Mouse (Mus musculus) bone marrow, adult 2 months (tissue): ENCODE results near the gene Nid1. TPM values are rescaled to one million over a fixed set of nuclear protein-coding genes. Genes with fewer than 3 reads are reported as not detected.

Source experiments
- H3K27ac ChIP-seq: fragments of 200-500 bp; 2 replicates; pipeline ENCODE4 v1.5.1; 2012; ENCODE audit warnings: low read depth, mild to moderate bottlenecking, control low read depth, inconsistent platforms, low read length; ENCODE audit not compliant: control insufficient read depth, poor library complexity, insufficient read depth
- H3K4me1 ChIP-seq: fragments of 200-500 bp; 2 replicates; pipeline ENCODE4 v1.6.1; 2011; ENCODE audit warnings: low read length; ENCODE audit not compliant: control insufficient read depth, insufficient read depth
- H3K4me3 ChIP-seq: fragments of 200-500 bp; replicated peaks from 2 replicates; pipeline ENCODE3; 2011; ENCODE audit warnings: mild to moderate bottlenecking, low read depth, low read length, control low read depth; ENCODE audit not compliant: control insufficient read depth
- CTCF ChIP-seq: fragments of 200-500 bp; IDR thresholded peaks from 2 replicates; pipeline ENCODE4 v1.5.1; 2011; ENCODE audit warnings: low read length, control low read depth; ENCODE audit not compliant: control insufficient read depth, insufficient read depth
- POLR2A ChIP-seq: fragments of 200-500 bp; IDR thresholded peaks from 2 replicates; pipeline ENCODE4 v1.6.1; 2011; ENCODE audit warnings: low read depth, mild to moderate bottlenecking, control low read depth, low read length, borderline replicate concordance; ENCODE audit not compliant: control insufficient read depth
- WGBS: fragments of 180-500 bp; shearing (Covaris S2); methylation state at CpG from one replicate; pipeline ENCODE4 v1.1.7; 2018; 5-methylcytosine and 5-hydroxymethylcytosine counted together
- polyA plus RNA-seq: library from polyadenylated mRNA; stranded (reverse); fragments of >200 nt; gene quantifications from 2 replicates; pipeline ENCODE4 v1.2.4, GENCODE M21; 2011; ENCODE audit warnings: low replicate concordance; ENCODE audit not compliant: missing spikeins, insufficient read depth, insufficient read length

Gene Nid1
- polyA plus RNA-seq, 1 experiment: 5.5 TPM

GRCm38 (mm10) chr13:13474991-13475390, 37.6 kb downstream of the Nid1 start:
- no peak overlapping the region for H3K27ac ChIP-seq
- 58% methylated on average over 2 of the region's 2 CpGs for WGBS
- no peak overlapping the region for H3K4me3 ChIP-seq
- no peak for TF ChIP-seq CTCF
- no peak for TF ChIP-seq POLR2A
- H3K4me1 ChIP-seq: peaks cover 1% of the 10 kb centered on the region; the same call in 1 of the 2 replicates

- Histone ChIP-seq H3K27ac (no peak overlapping the region), H3K4me3 (no peak overlapping the region), H3K4me1 (peaks cover 1% of the 10 kb centered on the region; the same call in 1 of the 2 replicates)
- 80% methylated on average over 2 of the region's 2 CpGs for WGBS
- no peak for TF ChIP-seq POLR2A
- no peak for TF ChIP-seq CTCF
Observed at GRCm38 (mm10) chr13:13476568-13476967, 39.2 kb downstream of the Nid1 start.

DNA sequence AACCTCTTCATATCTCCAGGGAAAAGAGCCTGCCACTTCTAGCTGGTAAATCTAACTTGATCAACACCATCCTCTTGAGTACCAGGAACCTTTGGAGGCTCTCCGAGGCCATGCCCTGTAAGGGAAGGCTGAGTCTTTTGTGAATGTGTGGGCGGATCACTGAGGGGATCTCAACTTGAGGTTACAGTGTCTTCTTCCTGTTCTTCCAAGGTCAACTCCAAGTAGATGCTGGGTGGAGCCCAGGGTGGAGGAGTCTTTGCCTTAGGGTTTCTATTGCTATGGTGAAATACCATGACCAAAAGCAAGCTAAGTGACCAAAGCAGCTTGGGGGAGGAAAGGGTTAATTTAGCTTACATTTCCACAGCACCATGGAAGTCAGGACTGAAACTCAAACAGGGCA, 39.7 kb downstream of the Nid1 start:
- Histone ChIP-seq H3K4me3 (no peak overlapping the region), H3K27ac (no peak overlapping the region), H3K4me1 (peaks cover 1% of the 10 kb centered on the region; the same call in 1 of the 2 replicates)
- TF ChIP-seq CTCF: no peak
- TF ChIP-seq POLR2A: no peak
- 79% methylated on average over 2 of the region's 2 CpGs for WGBS

GRCm38 (mm10) chr13:13479986-13480385, 42.6 kb downstream of the Nid1 start:
- no peak overlapping the region for H3K27ac ChIP-seq
- WGBS: 60% methylated on average over 2 of the region's 2 CpGs
- peaks cover 5% of the 10 kb centered on the region for H3K4me1 ChIP-seq
- TF ChIP-seq CTCF: no peak
- TF ChIP-seq POLR2A: no peak
- H3K4me3 ChIP-seq: no peak overlapping the region

GRCm38 (mm10) chr13:13481033-13481432, 43.7 kb downstream of the Nid1 start:
- WGBS: 70% methylated on average over 5 of the region's 5 CpGs
- no peak for TF ChIP-seq CTCF
- no peak for TF ChIP-seq POLR2A

DNA sequence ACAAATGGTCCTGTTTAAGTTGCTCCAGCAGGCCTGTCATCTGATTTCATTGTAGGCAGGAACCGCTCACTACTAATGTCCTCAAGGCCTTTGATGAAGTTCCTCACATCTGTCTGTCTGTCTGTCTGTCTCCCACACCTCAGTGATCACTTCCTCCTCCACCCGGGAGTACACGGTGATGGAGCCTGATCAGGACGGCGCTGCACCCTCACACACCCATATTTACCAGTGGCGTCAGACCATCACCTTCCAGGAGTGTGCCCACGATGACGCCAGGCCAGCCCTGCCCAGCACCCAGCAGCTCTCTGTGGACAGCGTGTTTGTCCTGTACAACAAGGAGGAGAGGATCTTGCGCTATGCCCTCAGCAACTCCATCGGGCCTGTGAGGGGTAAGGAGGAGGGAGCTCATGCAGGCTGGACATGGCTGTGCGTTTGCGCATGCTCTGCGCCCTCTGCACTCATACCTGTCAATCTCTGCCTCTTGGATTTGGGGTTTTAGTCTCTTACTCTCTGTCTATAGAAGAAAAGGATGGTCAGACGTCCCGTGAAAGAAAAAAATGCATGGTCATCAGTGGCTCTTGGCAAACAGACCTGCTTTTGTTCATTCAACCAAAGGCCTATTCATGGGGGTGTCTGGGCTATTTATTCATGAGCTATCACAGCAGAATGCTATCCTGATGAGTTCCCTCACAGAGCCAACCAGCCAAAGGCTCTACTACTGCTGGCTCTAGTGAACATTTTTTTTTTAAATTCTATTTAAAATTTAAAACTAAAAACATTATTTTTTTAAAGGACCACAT, 44.7 kb downstream of the Nid1 start:
- peaks cover 5% of the 10 kb centered on the region for H3K4me1 ChIP-seq
- TF ChIP-seq POLR2A: no peak
- no peak for TF ChIP-seq CTCF

More at GRCm38 (mm10) chr13:13481033-13481432, 43.7 kb downstream of the Nid1 start:
- no peak overlapping the region for H3K4me3 ChIP-seq
- no peak overlapping the region for H3K27ac ChIP-seq
- peaks cover 5% of the 10 kb centered on the region for H3K4me1 ChIP-seq

GRCm38 (mm10) chr13:13484351-13484751, 47.0 kb downstream of the Nid1 start:
- Histone ChIP-seq H3K4me1 (peaks cover 5% of the 10 kb centered on the region), H3K4me3 (no peak overlapping the region), H3K27ac (no peak overlapping the region)
- no peak for TF ChIP-seq CTCF
- TF ChIP-seq POLR2A: no peak
- 64% methylated on average over 7 of the region's 7 CpGs for whole genome bisulfite sequencing

More for the DNA sequence above, 44.7 kb downstream of the Nid1 start:
- H3K4me3 ChIP-seq: no peak overlapping the region
- 88% methylated on average over 16 of the region's 16 CpGs for WGBS
- H3K27ac ChIP-seq: no peak overlapping the region

DNA sequence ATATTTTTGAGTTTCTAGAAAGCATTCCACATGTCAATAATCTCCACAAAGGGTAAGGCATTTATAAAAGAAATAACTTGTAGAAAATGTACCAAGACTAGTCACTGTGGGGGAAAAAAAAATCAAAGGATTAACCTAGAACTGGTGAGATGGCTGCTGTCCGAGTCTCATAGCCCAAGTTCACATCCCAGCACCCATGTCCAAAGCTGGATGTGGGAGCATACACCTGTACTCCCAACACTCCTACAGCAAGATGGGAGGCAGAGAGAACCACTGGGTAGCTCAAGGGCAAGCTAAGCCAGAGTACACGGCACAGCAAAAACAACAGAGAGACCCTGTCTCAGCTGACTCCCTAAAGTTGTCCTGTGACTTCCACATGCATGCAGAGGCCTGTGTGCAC, 47.5 kb downstream of the Nid1 start:
- H3K27ac ChIP-seq: no peak overlapping the region
- 71% methylated on average over 2 of the region's 2 CpGs for WGBS
- no peak overlapping the region for H3K4me3 ChIP-seq
- peaks cover 5% of the 10 kb centered on the region for H3K4me1 ChIP-seq
- TF ChIP-seq POLR2A (no peak), CTCF (no peak)

DNA sequence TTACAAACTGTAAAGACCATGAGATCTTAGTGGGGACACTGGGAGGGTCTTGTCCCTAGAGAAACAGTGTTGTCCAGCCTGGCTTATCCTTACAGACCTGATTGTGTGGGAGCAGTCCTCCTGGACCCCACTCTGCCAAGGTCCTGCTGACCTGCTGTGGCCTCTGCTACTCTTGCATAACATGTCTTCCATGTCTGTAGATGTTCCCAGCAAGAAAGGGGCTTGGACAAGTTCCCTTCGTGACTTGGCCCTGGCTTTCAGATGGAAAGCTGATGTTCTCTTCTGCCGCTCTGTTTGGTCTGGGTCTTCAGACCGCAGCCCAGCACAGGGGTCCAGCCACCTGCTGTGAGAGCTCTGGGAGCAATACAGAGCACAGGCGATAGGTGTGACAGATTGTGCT, 48.3 kb downstream of the Nid1 start:
- 84% methylated on average over 4 of the region's 4 CpGs for WGBS
- TF ChIP-seq POLR2A (no peak), CTCF (no peak)

More for the DNA sequence above, 48.3 kb downstream of the Nid1 start:
- H3K4me1 ChIP-seq: peaks cover 5% of the 10 kb centered on the region
- no peak overlapping the region for H3K27ac ChIP-seq
- no peak overlapping the region for H3K4me3 ChIP-seq
